Mouse (Mus musculus) gastrocnemius, postnatal 14 days (tissue): Measurements from ENCODE around the gene Tent5c. TPM values are rescaled to one million over a fixed set of nuclear protein-coding genes. Genes with fewer than 3 reads are reported as not detected.

Experiments
- DNase-seq: peaks from one replicate; pipeline ENCODE4 v3.0.0; 2021; ENCODE audit warnings: mixed read lengths
- intact Hi-C: fragments of 180-260 bp; cut with DNase I; formaldehyde crosslinking; loops from one replicate; pipeline ENCODE4 v1.15.1; 2025; ENCODE audit warnings: low total_unique reads
- total RNA-seq, 2 experiments: library from RNA; stranded (reverse); gene quantifications; 2 replicates each; pipeline ENCODE4 v1.2.3; 2021

Gene Tent5c
- total RNA-seq, 2 experiments from 2014 or later: 5.4 to 5.6 TPM

GRCm38 (mm10) chr3:100490010-100490300, 831 bp upstream of the Tent5c start:
- intact Hi-C loops: no loop called here
- DNase-seq: no peak

- intact Hi-C loops: no loop called here
- peak; percentile 78 for DNase-seq
These were observed 632 bp downstream of the Tent5c start for GRCm38 (mm10) chr3:100488251-100489132.

- intact Hi-C loops: no loop called here
- no peak for DNase-seq
These were observed 2.1 kb downstream of the Tent5c start for GRCm38 (mm10) chr3:100487046-100487445.

- intact Hi-C loops: no loop called here
- DNase-seq: no peak
These were observed 3.6 kb downstream of the Tent5c start for GRCm38 (mm10) chr3:100485390-100486132.

- no peak for DNase-seq
- intact Hi-C loops: no loop called here
These were observed 6.0 kb downstream of the Tent5c start for GRCm38 (mm10) chr3:100482971-100483610.

GRCm38 (mm10) chr3:100482324-100482911, 6.7 kb downstream of the Tent5c start:
- intact Hi-C loops: no loop called here
- DNase-seq: no peak

- intact Hi-C loops: no loop called here
- no peak for DNase-seq
These were observed 8.7 kb downstream of the Tent5c start for GRCm38 (mm10) chr3:100480251-100481005.

- intact Hi-C loops: no loop called here
- no peak for DNase-seq
These were observed 14.1 kb downstream of the Tent5c start for GRCm38 (mm10) chr3:100474950-100475472.

- DNase-seq: no peak
- intact Hi-C loops: no loop called here
These were observed 14.6 kb downstream of the Tent5c start for GRCm38 (mm10) chr3:100474536-100474935.

- no peak for DNase-seq
- intact Hi-C loops: no loop called here
These were observed 16.0 kb downstream of the Tent5c start for GRCm38 (mm10) chr3:100473146-100473545.

- no peak for DNase-seq
- intact Hi-C loops: no loop called here
These were observed 18.2 kb downstream of the Tent5c start for GRCm38 (mm10) chr3:100470902-100471301.

GRCm38 (mm10) chr3:100470101-100470500, 19.0 kb downstream of the Tent5c start:
- DNase-seq: no peak
- intact Hi-C loops: no loop called here

- intact Hi-C loops: no loop called here
- DNase-seq: no peak
These were observed 22.6 kb downstream of the Tent5c start for GRCm38 (mm10) chr3:100466551-100466950.

- DNase-seq: no peak
- intact Hi-C loops: no loop called here
These were observed 24.5 kb downstream of the Tent5c start for GRCm38 (mm10) chr3:100464596-100464995.

- DNase-seq: no peak
- intact Hi-C loops: no loop called here
These were observed 25.2 kb downstream of the Tent5c start for GRCm38 (mm10) chr3:100463959-100464265.

GRCm38 (mm10) chr3:100463160-100463958, 25.8 kb downstream of the Tent5c start:
- intact Hi-C loops: no loop called here
- no peak for DNase-seq

- DNase-seq: no peak
- intact Hi-C loops: no loop called here
These were observed 26.7 kb downstream of the Tent5c start for GRCm38 (mm10) chr3:100462235-100463083.

GRCm38 (mm10) chr3:100460510-100460909, 28.6 kb downstream of the Tent5c start:
- intact Hi-C loops: no loop called here
- DNase-seq: no peak
